Mouse (Mus musculus): ENCODE results near the gene Lrrn4cl. TPM values are rescaled to one million over a fixed set of nuclear protein-coding genes. Genes with fewer than 3 reads are reported as not detected.
"Not testable (repeated sequence)": the region's sequence is repeated elsewhere in the genome, so short reads cannot be mapped to it uniquely, and the experiment has no call there.

The Lrrn4cl gene
- polyA plus RNA-seq, 1 experiment: 0.85 TPM

DNA sequence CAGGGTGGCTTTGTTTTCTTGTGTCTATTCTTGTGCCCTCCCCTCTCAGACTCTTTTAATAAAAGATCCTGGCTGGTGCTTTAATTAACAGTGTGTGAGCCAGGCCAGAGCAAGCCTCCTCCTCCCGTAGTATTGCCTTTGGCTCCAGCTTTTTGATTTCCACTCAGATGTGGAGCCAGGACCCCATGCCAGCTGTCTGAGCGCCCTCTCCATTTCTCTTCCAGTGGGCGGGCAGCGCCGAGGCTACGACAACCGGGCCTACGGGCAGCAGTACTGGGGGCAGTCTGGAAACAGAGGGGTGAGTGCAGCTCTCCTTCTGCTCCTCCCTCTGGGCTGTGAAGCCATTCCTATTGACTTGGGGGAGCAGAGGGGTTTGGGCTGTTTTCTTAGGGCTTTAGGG lies 19.9 kb upstream of the Lrrn4cl start:
- H3K4me1 ChIP-seq (ENCODE audit: control insufficient read depth, insufficient read depth, low read length): 0 out of 2 replicates have a peak, but pooled peaks cover 2% of the 10 kb centered on the region
- H3K4me3 ChIP-seq (replicated peaks; ENCODE audit: insufficient read depth, low read depth, low read length): no peak overlapping the region
- H3K27ac ChIP-seq (ENCODE audit: insufficient read depth, low read length): no peak overlapping the region
- DNase-seq: no peak
- H3K27me3 ChIP-seq (ENCODE audit: control insufficient read depth, insufficient read depth, low read length): no peaks in the 10 kb centered on the region
- 19% methylated on average over 8 of the region's 8 CpGs for WGBS
- TF ChIP-seq POLR2A (IDR thresholded peaks at IDR 0.05; ENCODE audit: borderline replicate concordance, insufficient read depth, low read length) (no peak), CTCF (IDR thresholded peaks at IDR 0.05; ENCODE audit: borderline replicate concordance, insufficient read depth, low read depth, low read length) (no peak)

- H3K4me1 ChIP-seq (ENCODE audit: control insufficient read depth, insufficient read depth, low read length): 0 out of 2 replicates have a peak, but pooled peaks cover 2% of the 10 kb centered on the region
- H3K27ac ChIP-seq (ENCODE audit: insufficient read depth, low read length): no peak overlapping the region
- H3K4me3 ChIP-seq (replicated peaks; ENCODE audit: insufficient read depth, low read depth, low read length): no peak overlapping the region
- TF ChIP-seq POLR2A (IDR thresholded peaks at IDR 0.05; ENCODE audit: borderline replicate concordance, insufficient read depth, low read length): no peak
- no peak for TF ChIP-seq CTCF (IDR thresholded peaks at IDR 0.05; ENCODE audit: borderline replicate concordance, insufficient read depth, low read depth, low read length)
- no peak for DNase-seq
- 55% methylated on average over 11 of the region's 11 CpGs for WGBS
- no peaks in the 10 kb centered on the region for H3K27me3 ChIP-seq (ENCODE audit: control insufficient read depth, insufficient read depth, low read length)
Observed at GRCm38 (mm10) chr19:8831262-8831661, 19.3 kb upstream of the Lrrn4cl start.

DNA sequence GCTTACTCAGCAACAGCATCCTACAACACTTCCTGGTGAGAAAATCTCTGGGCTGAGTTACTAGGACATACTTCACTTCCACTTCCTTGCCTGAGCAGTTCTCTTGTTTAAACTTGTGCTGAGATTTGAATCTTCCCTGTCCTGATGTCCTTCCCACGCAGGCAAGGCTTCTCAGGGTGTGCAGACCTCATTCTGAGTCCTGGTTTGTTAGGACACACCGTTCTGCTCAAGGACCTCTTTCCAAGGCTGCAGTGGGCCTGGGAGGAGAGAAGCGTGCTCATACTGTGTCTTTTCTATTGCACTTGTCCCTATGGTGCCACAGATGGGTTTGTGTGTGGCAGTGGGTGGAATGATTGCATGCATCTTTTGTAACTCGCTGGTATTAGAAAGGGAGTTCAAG lies 17.6 kb upstream of the Lrrn4cl start:
- 80% methylated on average over 4 of the region's 4 CpGs for WGBS

GRCm38 (mm10) chr19:8836327-8836726 lies 14.2 kb upstream of the Lrrn4cl start:
- not testable (repeated sequence) for DNase-seq; H3K27ac ChIP-seq (ENCODE audit: insufficient read depth, low read length); H3K4me3 ChIP-seq (replicated peaks; ENCODE audit: insufficient read depth, low read depth, low read length); H3K27me3 ChIP-seq (ENCODE audit: control insufficient read depth, insufficient read depth, low read length); H3K4me1 ChIP-seq (ENCODE audit: control insufficient read depth, insufficient read depth, low read length)
- WGBS: 96% methylated on average over 10 of the region's 10 CpGs

More for the DNA sequence above, 17.6 kb upstream of the Lrrn4cl start:
- Histone ChIP-seq H3K27ac (ENCODE audit: insufficient read depth, low read length) (no peak overlapping the region), H3K27me3 (ENCODE audit: control insufficient read depth, insufficient read depth, low read length) (no peaks in the 10 kb centered on the region), H3K4me1 (ENCODE audit: control insufficient read depth, insufficient read depth, low read length) (0 out of 2 replicates have a peak, but pooled peaks cover 2% of the 10 kb centered on the region), H3K4me3 (replicated peaks; ENCODE audit: insufficient read depth, low read depth, low read length) (no peak overlapping the region)
- TF ChIP-seq CTCF (IDR thresholded peaks at IDR 0.05; ENCODE audit: borderline replicate concordance, insufficient read depth, low read depth, low read length): no peak
- no peak for TF ChIP-seq POLR2A (IDR thresholded peaks at IDR 0.05; ENCODE audit: borderline replicate concordance, insufficient read depth, low read length)
- no peak for DNase-seq

DNA sequence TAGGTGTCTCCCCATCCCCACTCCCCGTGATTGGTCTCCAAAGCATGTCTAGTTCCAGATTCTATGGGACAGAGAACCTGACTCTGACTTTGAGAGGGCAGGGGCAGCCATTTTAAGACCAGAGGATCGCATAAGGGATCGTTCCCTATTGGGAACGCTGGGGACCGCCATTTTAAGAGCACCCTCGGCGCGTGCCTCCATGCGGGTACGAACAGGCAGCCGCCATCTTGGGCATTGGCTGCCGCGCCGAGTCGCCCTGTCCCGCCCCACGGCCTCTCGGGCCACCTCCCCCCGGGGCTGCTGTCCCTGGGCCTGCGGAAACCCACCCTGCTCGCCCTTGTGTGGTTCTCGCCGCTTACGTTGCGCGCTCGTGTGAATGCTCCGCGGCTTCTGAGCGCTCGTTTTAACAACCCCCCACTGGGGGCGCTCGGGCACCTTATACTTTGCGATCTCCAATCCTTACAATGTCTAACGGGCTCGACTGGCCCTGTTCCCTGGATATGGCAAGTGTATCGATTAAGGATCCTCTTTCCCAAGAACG lies 13.2 kb upstream of the Lrrn4cl start, which contains the start of gene Bscl2:
Gene Bscl2, plus strand, starts transcription at position 217 of the 541 bp plus-strand sequence.
- peak; percentile 45 for TF ChIP-seq POLR2A (IDR thresholded peaks at IDR 0.05; ENCODE audit: borderline replicate concordance, insufficient read depth, low read length)
- TF ChIP-seq CTCF (IDR thresholded peaks at IDR 0.05; ENCODE audit: borderline replicate concordance, insufficient read depth, low read depth, low read length): peak; percentile 39; the same call in 1 of the 2 replicates
- DNase-seq: peak; percentile 87 to 90
- Histone ChIP-seq H3K4me3 (replicated peaks; ENCODE audit: insufficient read depth, low read depth, low read length) (peak within 1 kb of the TSS; percentile 78), H3K27ac (ENCODE audit: insufficient read depth, low read length) (peak within 1 kb of the TSS; percentile 92), H3K27me3 (ENCODE audit: control insufficient read depth, insufficient read depth, low read length) (no peaks in the 10 kb centered on the region), H3K4me1 (ENCODE audit: control insufficient read depth, insufficient read depth, low read length) (no peaks in the 10 kb centered on the region)
- WGBS: under 1% methylated on average over 38 of the region's 38 CpGs

GRCm38 (mm10) chr19:8838041-8838730 lies 12.4 kb upstream of the Lrrn4cl start:
- Histone ChIP-seq H3K4me3 (replicated peaks; ENCODE audit: insufficient read depth, low read depth, low read length) (peak overlapping the region; percentile 78), H3K27me3 (ENCODE audit: control insufficient read depth, insufficient read depth, low read length) (no peaks in the 10 kb centered on the region), H3K4me1 (ENCODE audit: control insufficient read depth, insufficient read depth, low read length) (no peaks in the 10 kb centered on the region), H3K27ac (ENCODE audit: insufficient read depth, low read length) (peak overlapping the region; percentile 92)
- 3% methylated on average over 15 of the region's 15 CpGs for WGBS
- peak; percentile 68 to 70 for DNase-seq
- TF ChIP-seq POLR2A (IDR thresholded peaks at IDR 0.05; ENCODE audit: borderline replicate concordance, insufficient read depth, low read length) (no peak), CTCF (IDR thresholded peaks at IDR 0.05; ENCODE audit: borderline replicate concordance, insufficient read depth, low read depth, low read length) (0 out of 2 replicates have a peak, but pooled peaks have one; percentile 0)

DNA sequence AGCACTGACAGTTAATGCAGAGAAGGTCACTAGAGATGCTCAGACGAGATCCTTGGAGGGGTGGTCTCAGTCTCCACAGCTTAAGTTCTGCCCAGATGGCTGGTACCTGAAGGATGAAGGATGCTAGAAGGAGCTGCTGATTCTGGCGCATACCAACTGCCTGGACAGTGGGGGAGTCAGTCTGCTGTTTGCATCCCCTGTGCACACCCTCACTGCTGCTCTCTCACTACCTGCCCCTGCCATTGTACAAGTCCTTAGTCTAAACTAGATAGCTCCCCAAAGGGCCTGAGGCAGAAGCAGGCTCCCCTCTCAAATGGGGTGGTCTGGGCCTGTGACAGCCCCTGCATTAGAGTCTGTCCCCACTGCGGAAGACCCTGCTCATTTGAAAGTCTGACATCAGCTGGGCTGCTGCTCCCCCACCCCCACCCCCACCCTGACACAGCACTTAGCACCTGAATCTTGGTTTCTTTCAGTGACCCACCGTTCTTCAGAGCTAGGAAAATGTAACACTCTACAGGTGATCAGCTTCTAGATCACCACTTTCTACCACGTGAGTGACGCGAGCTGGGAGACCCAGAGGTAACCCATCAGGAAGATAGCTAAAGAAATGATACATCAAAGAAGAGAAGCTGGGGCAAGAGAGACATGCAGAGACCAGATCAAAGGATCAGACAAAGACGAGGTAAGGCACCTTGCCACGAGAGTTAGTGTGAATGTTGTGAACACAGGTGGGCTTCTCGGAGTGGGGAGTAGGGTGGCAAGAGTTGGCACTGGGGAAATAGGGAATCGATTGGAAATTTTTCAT lies 11.3 kb upstream of the Lrrn4cl start, which contains the start of gene Gng3:
Gene Gng3, minus strand, starts transcription at position 92 of the 805 bp plus-strand sequence.
- TF ChIP-seq POLR2A (IDR thresholded peaks at IDR 0.05; ENCODE audit: borderline replicate concordance, insufficient read depth, low read length): peak; percentile 79; the same call in 1 of the 2 replicates
- no peak for TF ChIP-seq CTCF (IDR thresholded peaks at IDR 0.05; ENCODE audit: borderline replicate concordance, insufficient read depth, low read depth, low read length)
- WGBS: 11% methylated on average over 11 of the region's 11 CpGs
- peak; percentile 91 to 94 for DNase-seq
- Histone ChIP-seq H3K4me1 (ENCODE audit: control insufficient read depth, insufficient read depth, low read length) (no peaks in the 10 kb centered on the region), H3K27ac (ENCODE audit: insufficient read depth, low read length) (peak within 1 kb of the TSS; percentile 92), H3K4me3 (replicated peaks; ENCODE audit: insufficient read depth, low read depth, low read length) (peak within 1 kb of the TSS; percentile 78), H3K27me3 (ENCODE audit: control insufficient read depth, insufficient read depth, low read length) (no peaks in the 10 kb centered on the region)
